Mouse (Mus musculus): Measurements from ENCODE around the gene Cbarp.

DNA sequence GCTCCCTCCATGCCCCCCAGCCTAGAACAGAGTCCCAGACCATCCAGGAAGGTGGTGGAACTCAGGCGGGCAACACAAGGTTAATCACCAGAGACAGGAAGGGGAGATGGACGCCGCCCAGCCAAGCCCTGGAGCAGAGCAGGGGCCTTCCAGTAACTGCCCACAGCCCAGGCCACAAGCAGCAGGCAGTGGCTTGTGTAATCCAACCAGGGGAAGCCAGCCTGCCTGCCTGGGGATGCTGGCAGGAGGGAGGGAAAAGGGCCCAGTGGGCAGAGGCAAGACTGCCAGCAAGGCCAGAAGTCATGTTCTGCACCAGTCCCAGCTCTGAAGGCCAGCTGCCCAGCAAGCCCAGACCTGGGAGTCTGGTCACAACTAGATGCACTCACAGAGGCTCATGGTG lies 53.8 kb downstream of the Cbarp start:
- TF ChIP-seq POLR2A (IDR thresholded peaks at IDR 0.05; ENCODE audit: control insufficient read depth, low read depth, low read length) (no peak), CTCF (IDR thresholded peaks at IDR 0.05; ENCODE audit: control insufficient read depth, insufficient read depth, insufficient replicate concordance, low read depth, low read length) (no peak)

Measured in testis, adult 2 months (tissue).